Mouse (Mus musculus) hindbrain, postnatal 0 days (tissue): ENCODE data around the gene Gbp9. TPM values are rescaled to one million over a fixed set of nuclear protein-coding genes. Genes with fewer than 3 reads are reported as not detected.
"Not testable (repeated sequence)": the region's sequence is repeated elsewhere in the genome, so short reads cannot be mapped to it uniquely, and the experiment has no call there.

ENCODE experiments used
- ATAC-seq: fragments of 200-750 bp; cut with Nextera tagmentation; 2 replicates; pipeline ENCODE4 v1.8.0; 2017; ENCODE audit warnings: mild to moderate bottlenecking, moderate TSS enrichment, moderate library complexity
- DNase-seq: peaks from one replicate; pipeline ENCODE4 v3.0.0-alpha.2; 2015; ENCODE audit warnings: low spot score
- H3K27ac ChIP-seq: fragments of 300-500 bp; sonication (generic); 2 replicates; pipeline ENCODE4 v1.5.1; 2014; ENCODE audit warnings: mild to moderate bottlenecking
- H3K27me3 ChIP-seq: fragments of 300-500 bp; sonication (generic); 2 replicates; pipeline ENCODE4 v1.6.1; 2014; ENCODE audit warnings: low read length, mixed read lengths; ENCODE audit not compliant: insufficient read depth
- H3K36me3 ChIP-seq: fragments of 300-500 bp; sonication (generic); 2 replicates; pipeline ENCODE4 v1.6.1; 2014; ENCODE audit warnings: low read length, mixed read lengths; ENCODE audit not compliant: insufficient read depth
- H3K4me1 ChIP-seq: fragments of 300-500 bp; sonication (generic); 2 replicates; pipeline ENCODE4 v1.6.1; 2014; ENCODE audit warnings: antibody characterized with exemption, low read length, mixed read lengths; ENCODE audit not compliant: insufficient read depth
- H3K4me2 ChIP-seq: fragments of 300-500 bp; sonication (generic); 2 replicates; pipeline ENCODE4 v1.6.1; 2014; ENCODE audit warnings: low read depth, mild to moderate bottlenecking, low read length, moderate library complexity, mixed read lengths
- H3K4me3 ChIP-seq: fragments of 300-500 bp; sonication (generic); 2 replicates; pipeline ENCODE4 v1.5.1; 2014; ENCODE audit warnings: low read length
- H3K9ac ChIP-seq: fragments of 300-500 bp; sonication (generic); replicated peaks from 2 replicates; pipeline ENCODE4 v1.6.1; 2014; ENCODE audit warnings: mild to moderate bottlenecking, low read length, moderate library complexity, mixed read lengths
- H3K9me3 ChIP-seq: fragments of 300-500 bp; sonication (generic); 2 replicates; pipeline ENCODE4 v1.6.1; 2016; ENCODE audit warnings: low read length, mixed read lengths
- CTCF ChIP-seq: IDR thresholded peaks from 2 replicates; pipeline ENCODE4 v1.5.1; 2016; ENCODE audit warnings: antibody characterized with exemption, control low read depth, low read depth
- WGBS: fragments of 180-500 bp; shearing (Covaris S2); extraction: QIAGEN DNeasy Blood & Tissue Kit; methylation state at CpG from one replicate; pipeline ENCODE4 v1.1.7; 2014; 5-methylcytosine and 5-hydroxymethylcytosine counted together
- polyA plus RNA-seq: library from polyadenylated mRNA; unstranded; fragments of >200 nt; fragmentation: Nextera tagmentation; extraction: Ambion mirVana; gene quantifications from 2 replicates; pipeline ENCODE4 v1.2.1, GENCODE M21; 2015
- total RNA-seq: library from RNA; depleted of rRNA; stranded (reverse); fragments of >200 nt; gene quantifications from 2 replicates; pipeline ENCODE4 v1.2.3, GENCODE M21; 2014

Gbp9 gene
- total and polyA plus RNA-seq, 2 experiments from 2014 or later: 1.7 to 2.1 TPM

DNA sequence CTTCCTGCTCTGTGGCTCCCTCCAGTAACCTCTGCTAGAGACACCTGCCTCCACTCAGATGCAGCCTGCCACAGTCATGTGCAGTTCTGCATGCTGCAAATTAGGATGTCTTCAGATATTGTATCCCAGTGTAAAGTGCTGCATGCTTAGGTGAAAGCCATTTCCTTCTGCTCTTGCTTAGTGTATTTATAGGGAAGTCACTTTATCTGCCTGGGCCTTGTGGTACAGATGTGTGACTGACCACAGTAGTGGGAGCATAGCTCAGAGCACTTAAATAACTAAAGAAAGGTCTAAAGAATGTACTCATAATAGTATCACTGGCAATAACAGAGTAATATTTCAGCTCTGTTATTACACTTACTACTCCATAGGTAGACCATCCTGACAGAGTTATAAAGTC, 57.4 kb downstream of the Gbp9 start:
- H3K27ac ChIP-seq: no peak overlapping the region
- ATAC-seq: no peak
- no peak overlapping the region for H3K4me2 ChIP-seq
- H3K4me1 ChIP-seq: no peaks in the 10 kb centered on the region
- H3K4me3 ChIP-seq: no peak overlapping the region
- no peak overlapping the region for H3K9ac ChIP-seq
- H3K9me3 ChIP-seq: no peaks in the 10 kb centered on the region
- no peak for TF ChIP-seq CTCF
- no peaks in the 10 kb centered on the region for H3K36me3 ChIP-seq
- no peaks in the 10 kb centered on the region for H3K27me3 ChIP-seq
- DNase-seq: no peak

DNA sequence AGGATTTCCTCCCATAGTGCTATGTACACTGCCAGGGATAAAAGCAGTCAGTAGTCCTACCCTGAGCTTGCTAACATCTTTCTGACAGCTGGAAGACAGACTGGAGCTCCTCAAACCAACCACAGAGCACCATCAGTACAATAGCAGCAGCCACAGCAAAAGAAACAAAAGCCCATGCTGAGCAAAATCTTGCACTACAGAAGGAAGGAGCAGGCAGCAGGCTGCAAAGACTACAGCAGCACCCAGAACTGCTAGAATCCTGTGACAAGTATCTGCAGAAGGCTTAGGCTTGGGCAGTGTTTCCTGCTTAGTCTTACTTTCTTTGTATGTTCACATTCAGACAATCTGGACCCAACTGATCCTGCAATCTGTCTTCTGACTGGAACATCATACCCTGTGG, 71.0 kb downstream of the Gbp9 start:
- DNase-seq, H3K27ac ChIP-seq, H3K4me1 ChIP-seq, H3K9ac ChIP-seq, H3K27me3 ChIP-seq, H3K4me2 ChIP-seq, ATAC-seq, H3K36me3 ChIP-seq, H3K9me3 ChIP-seq, H3K4me3 ChIP-seq: not testable (repeated sequence)

DNA sequence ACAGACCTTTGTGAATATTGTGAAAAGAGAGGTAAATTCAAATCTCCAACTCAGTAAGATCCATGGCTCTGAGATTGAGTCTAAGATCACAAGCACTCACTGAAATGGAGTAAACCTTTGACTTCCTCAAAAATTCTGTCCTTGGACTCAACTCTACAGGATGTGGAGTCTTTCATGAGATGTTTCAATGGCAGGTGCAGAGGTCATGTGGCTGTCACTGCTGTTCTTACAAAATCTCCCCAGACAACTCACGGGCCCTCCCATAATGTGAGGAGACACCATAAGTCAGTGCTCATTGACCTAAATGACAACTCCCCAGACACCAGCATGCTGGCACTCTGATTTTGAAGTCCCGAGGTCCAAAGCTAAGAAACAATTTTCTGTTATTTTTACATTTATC, 74.9 kb downstream of the Gbp9 start:
- not testable (repeated sequence) for H3K9me3 ChIP-seq, H3K9ac ChIP-seq, ATAC-seq, DNase-seq, H3K36me3 ChIP-seq, H3K27ac ChIP-seq, H3K4me1 ChIP-seq, H3K27me3 ChIP-seq, H3K4me2 ChIP-seq, H3K4me3 ChIP-seq
- WGBS: 66% methylated on average over 2 of the region's 2 CpGs

DNA sequence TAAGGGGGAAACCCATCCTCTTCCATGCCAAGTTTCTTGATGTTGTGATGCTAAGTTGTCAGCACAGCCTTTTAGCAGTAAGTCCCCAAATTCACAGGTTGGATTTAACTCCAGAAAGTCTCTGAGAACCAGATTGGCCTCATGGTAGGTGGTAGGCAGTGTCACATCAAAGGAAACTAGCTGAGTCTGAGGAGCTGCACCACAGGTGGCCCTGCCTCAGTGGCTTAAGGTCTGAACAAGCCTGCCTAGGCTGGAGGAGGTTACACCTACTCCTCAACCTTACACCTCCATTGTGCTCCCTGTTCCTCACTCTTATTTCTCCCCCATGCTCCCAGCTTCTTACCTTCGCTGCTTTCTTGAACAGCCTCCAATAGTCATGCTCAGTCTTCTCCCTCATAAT, 76.0 kb downstream of the Gbp9 start:
- Histone ChIP-seq H3K4me3 (no peak overlapping the region), H3K9me3 (no peaks in the 10 kb centered on the region), H3K9ac (no peak overlapping the region), H3K27me3 (no peaks in the 10 kb centered on the region), H3K36me3 (no peaks in the 10 kb centered on the region), H3K4me2 (no peak overlapping the region), H3K4me1 (no peaks in the 10 kb centered on the region), H3K27ac (no peak overlapping the region)
- TF ChIP-seq CTCF: no peak
- no peak for DNase-seq
- no peak for ATAC-seq
- 47% methylated on average over 1 of the region's 1 CpGs for WGBS

DNA sequence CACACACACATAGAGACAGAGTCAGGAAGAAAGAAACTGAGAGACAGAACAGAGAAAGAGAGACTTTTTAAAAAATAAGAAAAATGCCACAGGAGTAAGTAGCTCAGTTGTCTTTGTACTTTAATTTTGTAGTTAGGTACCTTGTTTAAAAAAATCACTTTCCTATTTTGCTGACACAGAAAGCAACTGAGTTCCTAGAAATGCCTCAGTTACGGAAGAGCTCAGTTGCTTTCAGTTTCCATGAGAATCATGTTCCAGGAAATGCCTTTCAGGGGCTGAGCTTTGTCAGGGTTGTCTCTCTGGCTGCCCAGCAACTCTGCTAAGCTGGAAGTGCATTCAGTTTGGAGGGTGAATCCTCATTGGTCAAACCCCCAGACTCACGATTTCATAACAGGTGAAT, 76.9 kb downstream of the Gbp9 start:
- not testable (repeated sequence) for H3K4me3 ChIP-seq, DNase-seq, H3K27me3 ChIP-seq, H3K27ac ChIP-seq, H3K4me2 ChIP-seq, H3K36me3 ChIP-seq, H3K4me1 ChIP-seq, H3K9ac ChIP-seq, H3K9me3 ChIP-seq, ATAC-seq
- WGBS: 82% methylated on average over 2 of the region's 2 CpGs

DNA sequence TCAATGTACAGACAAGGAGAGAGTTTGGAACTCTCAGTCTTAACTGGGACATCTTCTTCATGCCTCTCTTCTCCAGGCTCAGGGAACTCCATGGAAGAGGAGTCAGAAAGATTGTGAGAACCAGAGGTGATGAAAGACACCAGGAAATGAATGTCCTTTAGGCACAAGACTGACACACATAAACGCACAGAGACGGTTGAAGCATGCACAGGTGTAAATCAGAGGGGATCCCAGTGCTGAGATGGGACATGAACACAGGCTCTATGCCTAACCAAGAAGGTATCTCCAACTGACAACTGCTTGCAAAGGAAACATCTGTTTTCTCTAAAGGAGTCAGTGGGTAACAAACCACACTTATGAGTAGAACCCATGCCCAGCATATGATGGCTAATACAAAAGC, 79.1 kb downstream of the Gbp9 start:
- no peak for ATAC-seq
- Histone ChIP-seq H3K4me3 (no peak overlapping the region), H3K4me2 (no peak overlapping the region), H3K27me3 (no peaks in the 10 kb centered on the region), H3K4me1 (no peaks in the 10 kb centered on the region), H3K27ac (no peak overlapping the region), H3K36me3 (no peaks in the 10 kb centered on the region), H3K9ac (no peak overlapping the region), H3K9me3 (no peaks in the 10 kb centered on the region)
- 93% methylated on average over 2 of the region's 2 CpGs for WGBS
- DNase-seq: no peak
- TF ChIP-seq CTCF: no peak

DNA sequence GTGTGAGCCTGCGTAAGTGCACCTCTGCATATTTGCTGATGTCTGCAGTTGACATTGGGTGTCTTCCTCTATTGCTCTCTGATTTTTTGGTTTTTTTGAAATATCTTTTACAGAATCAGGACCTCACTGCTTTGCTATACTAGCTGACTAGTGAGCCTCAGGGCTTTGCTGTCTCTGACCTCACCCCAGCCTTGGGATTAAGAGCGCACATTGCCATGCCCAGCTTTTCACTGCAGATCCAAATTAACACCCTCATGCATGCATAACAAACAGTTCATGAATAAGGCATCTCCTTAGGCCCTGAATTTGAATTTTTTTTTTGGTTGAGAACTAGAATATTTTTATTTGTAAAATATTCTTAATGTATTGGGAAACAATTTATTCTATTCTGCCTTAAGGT, 84.1 kb downstream of the Gbp9 start:
- H3K4me3 ChIP-seq: no peak overlapping the region
- no peak overlapping the region for H3K4me2 ChIP-seq
- H3K9ac ChIP-seq: no peak overlapping the region
- TF ChIP-seq CTCF: no peak
- no peaks in the 10 kb centered on the region for H3K4me1 ChIP-seq
- H3K27ac ChIP-seq: no peak overlapping the region
- ATAC-seq: no peak
- DNase-seq: no peak
- no peaks in the 10 kb centered on the region for H3K9me3 ChIP-seq
- 74% methylated on average over 2 of the region's 2 CpGs for WGBS
- no peaks in the 10 kb centered on the region for H3K27me3 ChIP-seq
- no peaks in the 10 kb centered on the region for H3K36me3 ChIP-seq

DNA sequence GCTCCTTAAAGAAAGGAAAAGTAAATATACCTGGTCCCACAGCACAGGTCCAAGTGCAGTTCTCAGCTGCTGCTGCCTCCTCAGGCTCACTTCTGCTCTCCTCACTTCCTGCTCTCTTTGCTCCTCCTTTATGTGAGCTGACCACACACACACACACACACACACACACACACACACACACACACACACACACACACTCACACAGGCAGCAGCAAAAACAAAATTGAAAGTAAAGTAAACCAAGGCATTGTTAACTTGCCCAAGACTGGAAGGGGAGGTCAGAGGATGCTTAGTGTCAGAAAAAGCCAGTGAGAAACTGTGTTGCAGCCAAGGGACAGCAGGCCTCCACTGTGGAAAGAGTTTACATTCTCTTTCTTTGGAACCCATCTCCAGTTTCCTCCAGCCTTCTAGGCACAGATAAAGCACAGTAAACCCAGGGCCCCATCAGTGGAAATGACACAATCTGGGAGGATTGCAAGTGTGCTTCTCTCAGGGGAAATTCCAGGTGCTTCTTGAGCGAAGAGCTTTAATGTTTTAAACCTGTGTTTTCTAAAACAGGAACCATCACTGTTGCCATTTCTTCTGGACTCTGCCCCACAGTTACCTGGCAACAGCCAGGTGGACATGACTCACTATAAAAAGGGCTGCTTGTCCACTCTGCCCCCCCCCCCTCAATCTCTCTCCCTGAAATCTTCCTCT, 85.7 kb downstream of the Gbp9 start:
- not testable (repeated sequence) for ATAC-seq, DNase-seq, H3K27ac ChIP-seq, H3K4me1 ChIP-seq, H3K9ac ChIP-seq, H3K4me3 ChIP-seq, H3K4me2 ChIP-seq, H3K36me3 ChIP-seq, H3K9me3 ChIP-seq, H3K27me3 ChIP-seq
- WGBS: 88% methylated on average over 1 of the region's 1 CpGs
